Mouse (Mus musculus) hematopoietic stem cell, adult 5-6 weeks (primary cell): Measurements from ENCODE around the gene 4930469K13Rik. TPM values are rescaled to one million over a fixed set of nuclear protein-coding genes. Genes with fewer than 3 reads are reported as not detected.
A peak's percentile ranks its signal among the peaks of the same experiment; 100 is the strongest.

Experiments used
- ATAC-seq, 2 experiments: fragments of 125-278 bp in 1 of 2; replicated peaks in 1 of 2; 2 replicates each; pipeline ENCODE4 v1.8.0; 2016 to 2017; ENCODE audit warnings: inconsistent platforms in 2 of 2, mild to moderate bottlenecking in 2 of 2, moderate number of reproducible peaks in 2 of 2, low read depth in 1 of 2, moderate TSS enrichment in 1 of 2; ENCODE audit not compliant: low FRiP score in 2 of 2, poor library complexity in 2 of 2, severe bottlenecking in 2 of 2, insufficient read depth in 1 of 2, low TSS enrichment in 1 of 2
- total RNA-seq: library from RNA; stranded (forward); fragments of 172-1452, 232-1000 nt; gene quantifications from 2 replicates; pipeline ENCODE4 v1.2.3, GENCODE M21; 2017

Gene 4930469K13Rik
- total RNA-seq, 1 experiment from 2014 or later, result not detected

DNA sequence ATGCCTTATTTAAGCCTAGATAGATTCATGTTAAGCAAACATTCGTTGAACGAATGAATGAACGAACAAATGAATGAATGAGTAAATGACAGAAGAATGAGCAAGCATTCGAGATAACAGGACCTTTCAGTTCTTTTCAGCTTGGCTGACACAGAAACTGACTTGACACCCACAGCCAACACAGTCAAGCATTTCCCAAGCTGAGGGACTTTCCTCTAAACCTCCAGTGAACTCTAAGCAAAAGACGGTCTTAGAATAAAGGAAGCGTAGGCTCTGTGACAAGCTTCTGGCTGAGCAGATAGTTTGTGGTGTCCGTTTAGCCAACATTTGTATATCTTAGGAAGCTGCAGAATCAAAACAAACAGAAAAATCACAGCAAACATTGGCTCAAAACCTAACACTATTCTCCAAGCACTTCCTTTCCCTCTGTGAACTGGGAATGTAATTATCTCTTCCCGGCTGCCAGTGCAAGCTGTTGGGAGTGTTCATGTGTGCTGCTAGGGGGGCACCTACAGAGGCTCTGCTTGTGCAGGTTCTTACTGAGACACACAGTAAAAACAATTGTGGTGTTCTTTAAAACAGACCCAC lies 12.1 kb downstream of the 4930469K13Rik start:
- ATAC-seq, result no peak

DNA sequence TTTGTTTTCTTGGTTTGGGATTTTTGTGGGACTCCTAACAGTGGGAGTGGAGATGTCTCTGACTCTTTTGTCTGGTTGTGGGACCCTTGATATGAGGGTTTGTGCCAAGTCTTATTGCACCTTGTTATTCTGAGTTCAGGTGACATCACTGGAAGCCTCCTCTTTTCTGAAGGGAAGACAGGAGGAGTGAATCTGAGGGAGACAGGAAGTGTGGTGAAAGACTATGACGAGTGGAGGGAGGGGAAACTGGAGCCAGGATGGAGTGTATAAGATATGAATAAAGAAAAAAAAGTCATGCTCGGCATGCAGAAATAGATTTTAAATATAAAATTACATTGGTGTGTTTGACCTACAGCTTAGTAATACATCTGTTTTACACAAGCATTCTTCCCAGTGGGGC lies 13.7 kb downstream of the 4930469K13Rik start:
- ATAC-seq, result no peak

DNA sequence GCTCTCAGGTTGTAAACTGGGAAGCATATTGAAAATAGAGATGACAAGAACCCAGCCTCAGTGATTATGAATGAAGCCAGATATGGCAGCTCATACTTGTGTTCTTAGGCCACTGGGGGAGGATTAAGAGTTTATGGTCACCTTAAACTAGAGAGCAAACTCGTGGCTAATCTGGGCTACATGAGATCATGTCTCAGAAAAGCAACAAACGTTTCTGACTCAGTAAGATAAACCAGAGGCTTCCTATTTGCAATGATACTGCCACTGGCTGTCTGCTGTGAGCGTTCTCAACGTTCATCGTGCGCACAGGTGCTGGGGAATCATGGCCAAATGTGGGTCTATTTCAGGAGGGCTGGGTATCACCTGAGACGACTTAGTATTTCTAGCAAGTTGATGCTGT lies 14.6 kb downstream of the 4930469K13Rik start:
- ATAC-seq, result no peak

DNA sequence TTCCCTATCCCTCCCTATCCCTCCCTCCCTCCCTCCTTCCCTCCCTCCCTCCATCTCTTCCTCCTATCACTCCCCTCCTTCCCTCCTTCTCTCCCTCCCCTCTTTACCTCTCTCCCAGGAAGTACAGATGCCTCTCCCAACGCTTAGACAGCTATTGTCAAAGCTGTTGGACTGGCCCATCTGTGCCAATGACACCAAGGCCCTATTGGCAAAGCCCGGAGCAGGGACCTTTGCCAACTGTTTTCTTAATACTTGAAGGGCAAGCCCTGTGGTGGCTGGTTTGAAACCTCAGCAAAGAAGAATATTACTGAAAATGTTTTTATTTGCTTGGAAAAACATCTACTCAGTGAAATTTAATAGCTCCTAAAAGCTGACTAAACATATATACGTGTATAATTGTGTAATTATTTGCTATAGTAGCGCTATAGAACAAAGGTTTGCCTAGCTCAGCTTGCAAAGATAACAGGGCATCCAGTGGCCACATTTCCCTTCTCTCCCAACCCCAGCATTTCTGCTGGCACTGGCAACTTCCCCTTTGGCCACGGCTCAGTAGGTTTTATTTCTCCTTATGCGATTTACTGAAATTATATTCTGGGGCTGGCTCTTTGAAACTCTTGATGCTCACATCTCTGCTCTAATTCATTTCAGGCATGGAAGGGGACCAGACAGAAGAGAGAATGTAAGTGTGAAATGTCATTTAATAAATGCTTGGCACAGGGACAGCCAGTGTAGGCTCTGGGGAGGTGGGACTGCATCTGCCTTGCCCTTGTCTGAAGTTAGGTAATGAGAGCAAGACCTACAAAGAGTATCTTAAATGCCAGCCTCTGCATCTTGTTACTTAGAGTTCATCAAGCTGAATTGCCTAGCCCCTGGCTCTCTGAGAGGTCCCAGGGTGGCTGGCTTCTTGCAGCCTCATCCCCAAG lies 18.6 kb downstream of the 4930469K13Rik start:
- peak; percentile 51 to 66 for ATAC-seq

DNA sequence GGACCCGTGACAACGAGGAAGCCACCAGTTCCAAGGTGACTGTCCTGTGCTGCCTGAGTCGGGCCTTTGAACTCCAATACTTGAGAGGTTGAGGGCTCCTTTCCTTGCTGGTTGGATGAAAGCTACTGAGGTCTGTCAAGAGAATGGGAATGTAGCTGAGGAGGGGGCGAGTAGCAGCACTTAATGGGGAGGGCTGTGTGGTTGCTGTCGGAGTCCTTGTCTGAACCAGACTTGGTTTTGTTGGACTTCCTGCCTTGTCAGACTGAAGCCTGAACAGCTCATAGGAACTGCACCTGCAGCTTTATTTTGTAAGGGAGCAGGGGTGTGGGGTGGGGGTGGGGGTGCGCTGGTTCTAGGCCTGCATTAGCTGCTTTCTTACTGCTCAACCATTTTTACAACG lies 19.8 kb downstream of the 4930469K13Rik start:
- ATAC-seq, result no peak

DNA sequence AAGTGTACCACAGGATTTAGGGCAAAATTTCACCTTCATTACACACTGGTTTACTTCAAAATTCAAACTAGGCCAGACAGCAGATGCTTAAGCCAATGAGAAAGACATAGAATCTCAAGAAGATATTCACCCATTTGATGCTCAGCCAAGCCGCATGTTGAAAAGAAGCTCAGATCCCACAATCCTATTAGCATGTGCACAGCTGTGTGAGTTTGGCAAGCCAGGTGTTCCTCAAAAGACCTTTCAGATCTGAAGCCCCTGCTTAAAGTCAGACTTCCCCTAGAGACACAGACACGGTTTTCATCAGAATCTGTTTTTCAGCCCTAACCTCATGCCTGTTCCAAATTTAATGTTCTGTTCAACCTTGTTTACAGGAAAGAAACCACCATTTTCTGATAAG lies 20.5 kb downstream of the 4930469K13Rik start:
- no peak for ATAC-seq

DNA sequence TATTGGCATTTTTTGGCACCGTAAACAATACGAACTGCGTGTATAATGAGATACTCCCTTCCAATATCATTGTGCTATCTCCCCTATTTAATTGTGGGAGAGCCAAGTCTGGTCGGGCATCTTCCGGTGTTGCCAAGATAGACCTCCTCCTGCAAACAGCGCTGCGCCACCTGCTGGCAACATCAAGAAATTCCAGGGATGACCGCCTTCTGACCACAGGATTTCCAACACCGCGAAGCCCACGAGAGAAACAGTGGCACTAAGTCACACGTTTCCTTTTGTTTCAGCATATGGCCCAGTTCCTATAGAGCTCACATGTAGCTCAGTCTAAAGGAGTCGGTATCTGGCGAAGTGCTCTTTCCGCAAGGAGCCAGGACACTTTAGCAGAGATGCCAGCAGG lies 24.6 kb downstream of the 4930469K13Rik start:
- peak; percentile 35 to 41; a peak in 2 of 4 replicates for ATAC-seq

DNA sequence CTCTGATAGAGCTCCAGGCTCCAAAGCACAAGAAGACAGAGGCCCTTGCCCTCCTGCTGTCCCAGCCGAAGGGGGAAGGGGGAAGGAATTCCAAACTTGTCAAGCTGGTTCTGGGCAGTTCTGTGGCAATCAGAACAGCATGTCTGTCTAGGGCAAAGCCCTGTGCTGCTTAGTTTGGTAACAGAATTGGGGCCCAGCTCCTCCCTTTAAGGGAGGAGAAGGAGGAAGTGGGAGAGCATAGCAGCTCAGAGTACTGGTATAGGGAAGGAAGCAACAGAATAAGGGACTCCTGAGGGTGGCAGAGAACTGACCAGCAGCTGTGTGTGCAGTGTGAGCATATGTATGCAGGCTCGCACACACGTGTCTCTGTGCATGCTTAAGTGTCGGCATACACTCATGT lies 26.0 kb downstream of the 4930469K13Rik start:
- peak; percentile 80 to 84 for ATAC-seq

DNA sequence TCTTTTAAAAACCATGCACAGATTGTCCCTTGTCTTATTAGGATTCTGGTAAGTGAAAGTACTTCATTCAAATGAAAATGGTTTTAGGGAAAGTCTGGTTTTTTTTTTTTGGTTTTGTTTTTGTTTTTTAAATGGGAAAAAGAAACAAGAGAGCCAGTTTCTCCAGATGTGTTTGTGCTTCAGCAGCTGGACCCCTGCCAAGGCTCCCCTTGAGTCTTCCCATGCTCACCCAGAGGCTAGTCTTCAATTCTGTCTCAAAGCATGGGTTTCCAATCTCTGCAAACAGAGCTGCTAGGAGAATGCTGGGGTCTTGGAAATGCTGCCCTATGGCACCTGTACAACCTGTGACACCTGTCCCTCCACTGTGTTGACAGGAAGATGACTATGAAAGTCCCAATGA lies 27.8 kb downstream of the 4930469K13Rik start:
- no peak for ATAC-seq

DNA sequence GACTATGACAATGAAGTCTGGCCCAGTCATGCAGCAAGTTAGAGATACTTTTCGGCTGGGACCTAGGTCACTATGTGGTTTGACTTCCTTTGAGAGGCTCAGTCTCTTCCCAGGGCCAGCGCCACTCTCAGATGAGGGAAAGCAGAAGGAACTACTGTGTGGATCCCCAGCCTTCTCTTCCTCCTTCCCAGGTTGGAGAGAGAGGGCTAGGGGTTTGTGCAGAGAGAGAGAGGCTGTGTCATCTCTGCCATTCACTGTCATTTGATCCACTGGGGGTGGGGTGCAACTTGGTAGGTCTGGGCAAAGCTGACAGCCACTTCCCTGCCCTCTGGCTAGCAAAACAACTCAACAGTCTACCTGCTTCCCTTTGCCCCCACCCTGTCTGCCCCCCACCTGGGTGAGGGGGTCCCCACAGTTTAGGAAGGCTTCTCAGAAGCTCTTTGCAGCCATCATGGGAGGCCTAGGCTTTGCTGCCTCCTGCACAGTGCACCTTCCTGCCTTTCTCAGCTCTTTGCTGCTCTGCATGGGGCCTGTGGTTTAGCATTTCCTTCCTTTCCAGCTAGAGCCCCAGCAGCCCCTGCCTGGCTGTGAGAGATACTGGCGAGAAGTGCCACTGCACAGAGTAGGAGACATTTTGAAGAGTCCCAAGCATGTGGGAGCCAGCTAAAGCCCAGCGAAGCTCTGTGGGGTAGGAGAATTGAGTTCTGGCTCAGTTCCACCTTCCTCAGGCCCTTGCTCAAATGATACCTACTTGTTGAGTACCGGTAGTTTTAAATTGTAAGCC lies 34.5 kb downstream of the 4930469K13Rik start:
- ATAC-seq, result peak; percentile 97 to 98

DNA sequence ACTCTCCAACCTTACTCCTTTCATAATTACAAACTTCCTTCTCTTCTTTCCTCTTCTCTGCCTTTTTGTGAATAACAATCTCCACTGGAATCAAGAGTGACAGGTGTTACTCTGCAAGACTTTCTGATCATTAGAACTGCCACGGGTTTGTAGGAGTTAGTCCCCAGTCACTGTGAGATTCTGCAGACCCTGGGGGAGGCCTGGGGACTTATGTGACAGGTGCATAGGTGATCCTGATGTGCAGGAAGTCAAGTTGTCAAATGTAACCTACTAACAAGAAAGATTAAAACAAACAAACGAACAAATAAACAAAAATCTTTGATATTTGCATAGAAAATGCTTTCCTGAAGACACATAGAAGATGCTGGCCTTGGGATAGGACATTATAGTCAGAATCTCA lies 35.1 kb downstream of the 4930469K13Rik start:
- no peak for ATAC-seq

DNA sequence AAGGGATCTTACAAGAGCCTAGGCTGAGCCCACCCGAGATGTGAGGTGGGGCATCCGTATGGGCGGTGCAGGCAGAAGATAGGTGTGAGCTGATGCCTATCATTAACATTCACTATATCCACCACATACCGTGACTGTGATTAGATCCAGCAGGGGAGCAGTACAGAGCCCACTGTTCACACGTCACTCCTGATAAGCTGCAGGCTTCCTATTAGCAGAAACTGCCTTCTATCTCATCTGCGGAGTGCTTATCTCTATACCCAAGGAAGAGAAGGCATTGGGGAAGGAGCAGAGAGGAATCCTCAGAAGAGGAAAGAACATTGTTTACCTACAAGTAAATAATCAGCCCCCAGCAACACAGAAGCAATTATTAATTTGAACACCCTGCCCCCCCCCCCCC lies 36.6 kb downstream of the 4930469K13Rik start:
- no peak for ATAC-seq

DNA sequence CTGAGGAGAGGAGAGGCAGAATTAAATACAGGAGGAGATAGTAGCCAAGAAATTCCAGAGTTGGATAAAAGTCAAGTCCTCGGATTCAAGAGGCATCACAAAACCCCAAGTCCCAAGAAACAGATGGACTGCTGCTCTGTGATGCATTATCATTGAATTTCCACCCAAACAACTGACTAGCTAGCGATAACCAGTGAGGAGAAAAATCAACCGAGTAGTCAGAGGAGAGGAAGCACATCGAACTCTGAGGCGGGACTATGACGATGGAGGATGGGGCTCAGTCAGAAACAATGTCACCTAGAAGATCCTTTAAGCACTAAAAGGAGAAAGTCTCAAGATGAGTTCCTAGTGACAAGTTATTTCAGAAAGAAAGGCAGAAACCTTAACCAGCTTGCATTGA lies 39.4 kb downstream of the 4930469K13Rik start:
- ATAC-seq, result no peak

DNA sequence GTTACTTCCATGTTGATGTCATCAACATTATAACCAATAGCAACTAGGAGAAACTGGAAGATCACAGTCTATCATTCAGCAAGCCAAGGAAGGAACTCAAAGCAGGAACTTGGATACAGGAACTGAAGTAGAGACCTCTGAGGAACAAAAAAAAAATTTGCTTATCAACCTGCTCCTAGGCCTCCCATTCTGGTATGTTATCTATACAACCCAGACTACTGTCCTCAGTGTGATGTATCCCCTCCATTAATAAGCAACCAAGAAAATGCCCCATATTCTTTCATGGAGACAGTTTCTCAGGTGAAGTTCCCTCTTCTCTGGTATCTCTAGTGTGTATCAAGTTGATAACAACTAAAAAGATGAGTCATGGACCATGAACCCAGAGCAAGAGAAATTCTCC lies 40.0 kb downstream of the 4930469K13Rik start:
- no peak for ATAC-seq

DNA sequence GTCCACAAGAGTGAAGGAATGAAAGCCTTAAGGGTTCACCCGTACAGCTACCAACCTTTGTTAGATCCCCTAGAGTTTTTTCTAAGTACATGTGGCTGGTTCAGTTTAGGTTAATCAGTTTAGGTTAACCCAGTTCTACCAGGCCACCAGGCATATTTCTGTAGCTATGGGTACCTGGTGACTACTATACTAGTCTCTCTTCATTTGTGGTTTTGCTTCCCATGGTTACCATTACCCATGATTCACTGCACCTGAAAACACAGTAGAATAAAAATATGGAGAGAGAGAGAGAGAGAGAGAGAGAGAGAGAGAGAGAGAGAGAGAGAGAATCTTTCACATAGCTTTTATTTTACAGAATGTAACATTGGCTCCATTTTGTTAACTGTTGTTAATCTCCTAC lies 41.6 kb downstream of the 4930469K13Rik start:
- ATAC-seq, result no peak

DNA sequence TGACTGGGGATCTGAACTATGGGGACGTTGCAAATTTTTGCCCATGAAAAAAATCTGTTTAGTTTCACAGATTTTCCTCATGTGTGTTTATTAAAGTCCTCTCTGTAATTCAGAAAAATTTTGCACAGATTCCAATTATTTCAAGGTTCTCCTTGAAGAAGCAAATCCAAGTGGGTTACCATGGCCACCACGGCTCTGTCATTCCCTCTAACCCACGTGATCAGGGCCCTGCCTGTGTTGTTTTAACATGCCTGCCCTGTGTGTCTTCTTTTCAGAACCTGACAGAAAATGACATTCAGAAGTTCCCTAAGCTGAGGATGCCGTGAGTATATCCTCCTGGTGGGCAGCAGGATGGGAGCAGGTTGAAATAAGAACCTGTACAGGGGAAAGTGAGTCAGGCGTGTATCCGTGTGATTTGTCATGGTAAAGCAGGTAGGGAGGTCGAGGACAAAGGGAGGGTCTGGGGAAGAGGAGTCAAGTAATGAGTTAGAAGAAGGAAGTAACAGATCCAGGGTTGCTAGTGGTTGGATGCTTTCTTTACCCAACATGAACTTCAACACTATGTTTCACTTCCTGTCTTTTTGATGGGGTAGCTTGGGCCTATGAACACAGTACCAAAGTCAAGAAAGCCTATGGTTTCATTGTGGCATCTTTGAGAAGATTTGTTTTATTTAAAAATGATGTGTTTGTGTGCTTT lies 44.2 kb downstream of the 4930469K13Rik start:
- ATAC-seq, result no peak

DNA sequence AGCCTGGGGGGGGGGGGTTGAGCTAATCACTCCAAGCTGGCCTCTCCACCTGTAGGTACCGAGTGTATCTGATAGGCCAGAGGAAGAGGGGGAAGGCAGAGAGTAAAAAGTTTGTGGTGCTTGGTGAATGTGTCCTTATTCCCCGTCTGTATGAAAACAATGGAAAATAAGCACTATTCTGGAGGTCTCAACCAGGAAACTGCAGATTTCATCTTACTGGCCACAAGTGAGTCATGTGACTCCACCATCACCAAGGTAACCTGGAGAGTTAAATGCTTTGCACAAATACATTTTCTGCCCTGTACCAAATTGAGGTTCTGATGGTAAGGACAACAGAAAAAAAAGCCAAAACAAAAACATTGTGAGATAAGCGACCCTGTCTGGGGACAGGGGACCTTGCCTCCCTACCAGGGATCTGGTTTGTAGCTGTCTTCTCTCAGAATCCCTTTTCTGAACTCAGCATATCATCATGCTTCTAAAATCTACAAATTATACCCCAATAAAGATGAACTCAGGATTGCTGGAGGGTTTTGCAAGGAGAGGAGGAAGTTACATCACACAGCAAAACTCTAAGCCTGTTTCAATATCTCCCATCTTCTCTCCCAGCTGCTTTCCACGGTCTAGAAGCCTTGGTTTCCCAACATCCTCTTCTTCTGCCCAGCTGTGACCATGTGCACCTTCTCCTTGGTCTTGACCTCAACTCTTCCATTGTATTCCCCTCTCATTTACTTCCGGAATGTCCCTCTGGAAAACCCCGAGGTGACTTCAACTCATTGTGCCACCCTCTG lies 45.1 kb downstream of the 4930469K13Rik start:
- peak in 1 of 2 experiments; percentile 21; a peak in 1 of 4 replicates for ATAC-seq
